Mouse (Mus musculus) sigmoid colon, adult 10 weeks (tissue): ENCODE data around the gene Ccdc107. TPM values are rescaled to one million over a fixed set of nuclear protein-coding genes. Genes with fewer than 3 reads are reported as not detected.

Experiments
- polyA plus RNA-seq: library from polyadenylated mRNA; stranded (reverse); fragments of 350-450 nt; fragmentation: Illumina TruSeq; extraction: RNeasy Lipid Tissue Mini Kit (QIAGEN cat#74804); gene quantifications from one replicate; pipeline ENCODE4 v1.2.3, GENCODE M21; 2014; ENCODE audit warnings: low read depth, low replicate concordance

Ccdc107 gene
- 10.5 TPM for polyA plus RNA-seq

GRCm38 (mm10) chr4:43492821-43493185 is at the start of gene Ccdc107:
Gene Ccdc107 (plus strand): TSS chr4:43492900.

DNA sequence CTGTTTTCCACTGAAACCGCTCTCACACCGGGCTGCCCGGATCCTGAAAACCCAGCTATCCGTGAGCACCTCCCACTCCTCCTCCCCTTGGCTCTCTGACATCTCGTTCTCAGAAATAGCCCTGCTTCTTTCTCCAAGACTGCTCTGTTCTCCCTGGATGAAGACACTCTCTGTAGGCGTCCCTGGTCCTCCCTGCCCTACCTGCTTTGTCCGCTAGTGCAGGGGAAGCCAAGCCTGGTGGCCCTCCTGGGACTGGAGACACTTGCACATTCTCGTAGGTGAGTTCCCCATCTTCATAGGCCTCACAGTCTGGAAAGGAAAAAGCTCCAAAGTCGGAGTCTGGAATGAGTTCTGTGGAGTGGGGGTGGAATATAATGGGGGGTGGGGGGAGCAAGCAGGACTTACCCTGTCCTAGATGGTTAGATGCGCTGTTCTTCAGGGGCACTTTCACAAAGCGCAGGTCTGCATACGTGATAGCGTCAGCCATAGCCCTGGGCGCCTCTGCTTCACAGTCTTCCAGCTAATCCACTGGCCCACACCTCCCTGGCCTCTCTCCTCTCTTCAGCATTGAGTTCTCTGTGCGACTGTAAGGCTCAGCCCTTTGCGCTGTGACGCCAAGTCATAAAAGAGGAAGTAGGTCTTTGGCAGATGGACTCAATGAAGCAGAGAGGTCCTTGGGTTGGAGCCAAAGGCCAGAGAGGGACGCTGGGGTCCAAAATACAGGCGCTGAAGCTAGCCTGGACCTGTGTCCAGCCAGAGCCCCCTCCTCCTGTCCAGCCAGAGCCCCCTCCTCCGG is 38.5 kb upstream of the Ccdc107 start, which contains the start of gene Cd72:
Gene Cd72 (minus strand): TSS at position 588 of the 796 bp plus-strand sequence.

GRCm38 (mm10) chr4:43483535-43484091 is 9.1 kb upstream of the Ccdc107 start, which contains the start of gene Sit1:
Gene Sit1 (minus strand): TSS chr4:43483734.

GRCm38 (mm10) chr4:43499407-43500333 is 7.0 kb downstream of the Ccdc107 start, which contains the start of gene Arhgef39:
Gene Arhgef39 (minus strand): TSS chr4:43499695.

DNA sequence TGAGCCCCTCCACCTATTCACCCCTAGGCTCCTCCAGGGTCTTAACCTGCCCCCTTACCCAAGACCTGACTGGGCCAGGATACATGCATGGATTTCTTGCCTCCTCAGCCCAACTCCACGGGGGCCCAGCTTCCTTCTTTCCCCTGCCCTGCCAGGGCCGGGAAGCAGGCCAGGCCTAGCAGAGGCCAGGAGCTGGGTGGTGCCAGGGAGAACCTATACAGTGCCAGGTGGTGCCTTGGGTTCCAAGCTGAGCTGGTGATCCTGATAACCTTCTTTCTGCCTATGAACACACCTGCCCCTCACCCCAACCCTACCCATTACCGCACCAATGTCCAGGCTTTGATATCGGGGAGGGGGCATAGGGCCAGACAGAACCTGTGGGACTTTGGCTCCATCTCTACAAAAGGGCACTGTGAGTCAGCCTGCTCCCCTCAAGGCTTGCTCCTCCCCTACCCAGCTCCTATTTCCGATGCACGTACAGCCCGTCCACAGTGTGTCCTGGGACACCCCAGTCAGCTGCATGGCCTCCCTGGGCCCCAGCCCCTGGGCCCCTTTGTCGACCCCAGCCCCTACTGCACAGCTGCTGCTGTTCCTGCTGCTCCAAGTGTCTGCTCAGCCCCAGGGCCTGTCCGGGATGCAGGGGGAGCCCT is 14.0 kb downstream of the Ccdc107 start, which contains the start of gene Car9:
Gene Car9 (plus strand): TSS at position 431 of the 650 bp plus-strand sequence.

Other genes starting within 250 kb of the Ccdc107 start
- gene Atp8b5, start 225.7 kb upstream of the Ccdc107 start, polyA plus RNA-seq: 1.1 TPM
- gene Rusc2, start 110.9 kb upstream of the Ccdc107 start, polyA plus RNA-seq: 0.16 TPM
- gene Fam166b, start 63.8 kb upstream of the Ccdc107 start, polyA plus RNA-seq: not detected
- 0.88 TPM for gene Tesk1, start 51.0 kb upstream of the Ccdc107 start, polyA plus RNA-seq
- 8.8 TPM for gene Cd72, start 38.3 kb upstream of the Ccdc107 start, polyA plus RNA-seq
- not detected for gene Sit1, start 9.2 kb upstream of the Ccdc107 start, polyA plus RNA-seq
- gene Arhgef39, start 6.8 kb downstream of the Ccdc107 start, polyA plus RNA-seq: 22.4 TPM
- 22.6 TPM for gene Car9, start 14.1 kb downstream of the Ccdc107 start, polyA plus RNA-seq
- 135 TPM for gene Tpm2, start 30.9 kb downstream of the Ccdc107 start, polyA plus RNA-seq
- 13.0 TPM for gene Creb3, start 69.4 kb downstream of the Ccdc107 start, polyA plus RNA-seq
- gene Tln1, start 69.8 kb downstream of the Ccdc107 start, polyA plus RNA-seq: 75.7 TPM
- gene Rgp1, start 85.8 kb downstream of the Ccdc107 start, polyA plus RNA-seq: 5.5 TPM
- gene Gba2, start 86.0 kb downstream of the Ccdc107 start, polyA plus RNA-seq: 1.9 TPM
- not detected for gene Msmp, start 91.6 kb downstream of the Ccdc107 start, polyA plus RNA-seq
- 3.2 TPM for gene Npr2, start 139.0 kb downstream of the Ccdc107 start, polyA plus RNA-seq
- gene Spag8, start 160.7 kb downstream of the Ccdc107 start, polyA plus RNA-seq: not detected
- 8.2 TPM for gene Hint2, start 163.6 kb downstream of the Ccdc107 start, polyA plus RNA-seq
- gene Tmem8b, start 176.1 kb downstream of the Ccdc107 start, polyA plus RNA-seq: 2.7 TPM
- 0.47 TPM for gene Fam221b, start 176.2 kb downstream of the Ccdc107 start, polyA plus RNA-seq
- not detected for gene Olfr70, start 207.9 kb downstream of the Ccdc107 start, polyA plus RNA-seq
- not detected for gene Olfr71, start 217.4 kb downstream of the Ccdc107 start, polyA plus RNA-seq
- not detected for gene Hrct1, start 234.3 kb downstream of the Ccdc107 start, polyA plus RNA-seq
- gene Spaar, start 237.1 kb downstream of the Ccdc107 start, polyA plus RNA-seq: 0.54 TPM